Mouse (Mus musculus): Measurements from ENCODE around the gene Yme1l1. TPM values are rescaled to one million over a fixed set of nuclear protein-coding genes. Genes with fewer than 3 reads are reported as not detected.

Yme1l1 gene
- polyA plus RNA-seq, 1 experiment from 2014 or later: 49.9 TPM

DNA sequence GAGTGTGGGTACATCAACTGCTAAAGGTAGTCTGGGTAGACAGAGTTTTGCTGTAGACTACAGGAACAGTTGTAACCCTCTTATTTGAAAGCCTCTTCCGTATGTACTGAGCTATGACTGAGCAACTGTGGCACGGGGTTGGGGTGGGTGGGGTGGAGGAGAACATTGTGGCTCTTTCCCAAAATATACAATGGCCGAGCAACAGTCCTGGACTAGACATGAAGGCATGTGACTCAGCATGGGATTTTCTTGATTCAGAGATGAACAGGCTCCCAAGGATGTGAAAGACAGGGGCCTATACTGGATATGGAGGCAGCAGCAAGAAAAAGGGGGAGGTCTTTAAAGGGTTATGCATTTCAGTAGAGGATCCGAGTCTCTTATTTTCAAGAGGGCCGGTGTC, 57.5 kb downstream of the Yme1l1 start:
- no peaks in the 10 kb centered on the region for H3K27me3 ChIP-seq (replicated peaks; ENCODE audit: control insufficient read depth, insufficient read depth, low read length)
- no peaks in the 10 kb centered on the region for H3K4me1 ChIP-seq (ENCODE audit: control insufficient read depth, insufficient read depth, low read depth, low read length)
- H3K36me3 ChIP-seq (ENCODE audit: control insufficient read depth, insufficient read depth, low read length): no peaks in the 10 kb centered on the region
- 85% methylated on average over 5 of the region's 5 CpGs for WGBS
- H3K9ac ChIP-seq (ENCODE audit: low read depth, low read length): no peak overlapping the region
- H3K4me3 ChIP-seq (ENCODE audit: low read length): no peak overlapping the region
- no peak overlapping the region for H3K27ac ChIP-seq (ENCODE audit: low read depth, low read length)
- H3K4me2 ChIP-seq (ENCODE audit: low read length): no peak overlapping the region
- ATAC-seq: no peak
- no peaks in the 10 kb centered on the region for H3K9me3 ChIP-seq (ENCODE audit: control insufficient read depth, low read length)

DNA sequence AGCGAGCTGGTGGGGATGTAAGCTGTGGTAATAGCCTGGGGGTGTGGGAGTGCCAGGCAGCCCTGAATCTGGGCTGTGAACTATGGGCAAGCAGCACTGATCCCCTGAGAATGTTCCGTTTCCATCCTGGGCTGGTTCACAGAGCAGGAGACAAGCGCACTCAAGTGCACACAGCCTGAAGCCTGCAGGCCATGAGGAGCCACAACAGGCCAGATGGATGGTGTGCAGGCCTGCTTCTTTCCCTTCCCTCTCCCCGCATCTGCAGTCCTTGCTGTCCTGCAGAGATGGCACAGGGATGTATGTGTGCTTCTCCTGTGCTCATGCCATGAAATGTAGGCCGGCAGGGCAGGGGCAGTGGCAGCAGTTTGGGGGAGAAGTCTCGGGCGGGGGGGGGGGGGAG, 69.0 kb downstream of the Yme1l1 start:
- H3K27ac ChIP-seq (ENCODE audit: low read depth, low read length): no peak overlapping the region
- no peaks in the 10 kb centered on the region for H3K36me3 ChIP-seq (ENCODE audit: control insufficient read depth, insufficient read depth, low read length)
- no peaks in the 10 kb centered on the region for H3K4me1 ChIP-seq (ENCODE audit: control insufficient read depth, insufficient read depth, low read depth, low read length)
- H3K4me3 ChIP-seq (ENCODE audit: low read length): no peak overlapping the region
- H3K4me2 ChIP-seq (ENCODE audit: low read length): no peak overlapping the region
- no peaks in the 10 kb centered on the region for H3K9me3 ChIP-seq (ENCODE audit: control insufficient read depth, low read length)
- WGBS: 62% methylated on average over 7 of the region's 7 CpGs
- H3K9ac ChIP-seq (ENCODE audit: low read depth, low read length): no peak overlapping the region
- no peaks in the 10 kb centered on the region for H3K27me3 ChIP-seq (replicated peaks; ENCODE audit: control insufficient read depth, insufficient read depth, low read length)
- no peak for ATAC-seq

DNA sequence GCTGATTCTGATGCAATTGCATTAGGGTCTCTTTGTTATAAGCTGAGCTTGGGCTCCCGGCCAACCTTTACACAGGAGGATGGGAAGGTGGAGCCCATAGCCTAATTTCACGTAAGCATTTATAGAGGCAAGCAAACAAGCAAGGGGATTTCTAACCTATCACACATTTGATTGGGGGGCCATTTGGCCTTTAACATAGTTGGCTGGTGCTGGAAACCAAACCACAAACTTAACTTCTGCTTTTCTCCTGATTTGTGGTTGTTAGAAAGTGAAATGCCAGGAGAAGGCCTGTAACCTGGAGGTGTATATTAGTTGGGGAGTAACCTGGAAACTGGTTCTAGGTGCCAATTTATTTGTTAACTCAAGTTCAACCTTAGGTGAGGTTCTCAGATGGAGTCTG, 72.3 kb downstream of the Yme1l1 start:
- WGBS: 75% methylated on average over 2 of the region's 2 CpGs
- Histone ChIP-seq H3K27me3 (replicated peaks; ENCODE audit: control insufficient read depth, insufficient read depth, low read length) (no peaks in the 10 kb centered on the region), H3K27ac (ENCODE audit: low read depth, low read length) (no peak overlapping the region), H3K9ac (ENCODE audit: low read depth, low read length) (no peak overlapping the region), H3K4me3 (ENCODE audit: low read length) (no peak overlapping the region), H3K36me3 (ENCODE audit: control insufficient read depth, insufficient read depth, low read length) (no peaks in the 10 kb centered on the region), H3K4me2 (ENCODE audit: low read length) (no peak overlapping the region), H3K4me1 (ENCODE audit: control insufficient read depth, insufficient read depth, low read depth, low read length) (no peaks in the 10 kb centered on the region), H3K9me3 (ENCODE audit: control insufficient read depth, low read length) (no peaks in the 10 kb centered on the region)
- ATAC-seq: no peak

DNA sequence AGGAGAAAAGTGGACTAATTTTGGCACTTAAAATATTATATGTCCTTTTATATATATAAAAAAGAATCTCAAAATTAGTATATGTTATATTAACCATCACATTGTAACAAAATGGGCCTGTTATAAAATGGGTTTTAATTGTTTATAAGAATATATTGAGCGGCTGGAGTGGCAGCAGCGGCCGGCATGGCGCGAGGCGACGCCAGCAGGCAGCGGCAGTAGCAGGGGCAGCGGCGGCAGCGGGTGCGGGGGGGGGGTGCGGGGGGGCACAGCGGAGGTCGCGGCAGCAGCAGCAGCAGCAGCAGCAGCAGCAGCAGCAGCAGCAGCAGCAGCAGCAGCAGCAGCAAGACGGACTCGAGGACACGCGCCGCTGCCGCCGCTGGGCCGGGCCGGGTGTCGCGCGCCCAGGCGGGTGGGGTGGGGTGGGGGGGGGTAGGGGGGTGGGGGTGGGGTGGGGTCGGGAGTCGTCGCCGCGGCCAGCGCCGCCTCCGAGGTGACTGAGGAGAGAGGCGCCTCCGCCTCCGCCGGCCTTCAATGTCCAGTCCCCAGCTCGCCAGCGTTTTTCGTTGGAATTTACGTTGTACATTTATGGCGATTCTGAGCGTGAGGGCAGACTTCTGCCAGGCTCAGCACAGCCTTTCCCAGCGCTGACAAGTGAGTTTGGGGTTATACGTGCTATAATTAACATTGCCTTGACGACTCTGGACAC, 78.0 kb downstream of the Yme1l1 start:
- 2% methylated on average over 31 of the region's 50 CpGs for WGBS
- H3K4me3 ChIP-seq (ENCODE audit: low read length): peak overlapping the region; percentile 56
- H3K27ac ChIP-seq (ENCODE audit: low read depth, low read length): peak overlapping the region; percentile 23; the same call in 1 of the 2 replicates
- no peaks in the 10 kb centered on the region for H3K36me3 ChIP-seq (ENCODE audit: control insufficient read depth, insufficient read depth, low read length)
- peak overlapping the region; percentile 78 for H3K4me2 ChIP-seq (ENCODE audit: low read length)
- ATAC-seq: peak; percentile 90
- peak overlapping the region; percentile 70 for H3K9ac ChIP-seq (ENCODE audit: low read depth, low read length)
- no peaks in the 10 kb centered on the region for H3K4me1 ChIP-seq (ENCODE audit: control insufficient read depth, insufficient read depth, low read depth, low read length)
- H3K9me3 ChIP-seq (ENCODE audit: control insufficient read depth, low read length): no peaks in the 10 kb centered on the region
- H3K27me3 ChIP-seq (replicated peaks; ENCODE audit: control insufficient read depth, insufficient read depth, low read length): no peaks in the 10 kb centered on the region

Other genes with a start within 250 kb of the Yme1l1 start
- gene Abi1, start 116.1 kb upstream of the Yme1l1 start, polyA plus RNA-seq (2015; fragmentation: Nextera tagmentation; extraction: Ambion mirVana): 63.1 and 64.8 TPM in 2 replicates
- gene Acbd5, start 88.2 kb upstream of the Yme1l1 start, polyA plus RNA-seq (2015; fragmentation: Nextera tagmentation; extraction: Ambion mirVana): 68.2 and 79.7 TPM in 2 replicates
- gene Mastl, start 345 bp upstream of the Yme1l1 start, polyA plus RNA-seq (2015; fragmentation: Nextera tagmentation; extraction: Ambion mirVana): 2.3 and 3.0 TPM in 2 replicates
- gene 4931423N10Rik, start 51.1 kb downstream of the Yme1l1 start, polyA plus RNA-seq (2015; fragmentation: Nextera tagmentation; extraction: Ambion mirVana): not detected in 2 replicates
- gene Nxph2, start 164.9 kb downstream of the Yme1l1 start, polyA plus RNA-seq (2015; fragmentation: Nextera tagmentation; extraction: Ambion mirVana): 5.6 TPM in 2 replicates

All from hindbrain, embryonic 16.5 days (tissue).